Mouse (Mus musculus) limb, embryonic 13.5 days (tissue): ENCODE measurements around the gene Prpf40a. TPM values are rescaled to one million over a fixed set of nuclear protein-coding genes. Genes with fewer than 3 reads are reported as not detected.

ENCODE experiments used
- ATAC-seq: fragments of 200-750 bp; cut with Nextera tagmentation; 2 replicates; pipeline ENCODE4 v1.8.0; 2017; ENCODE audit warnings: low read depth, moderate number of reproducible peaks, moderate TSS enrichment; ENCODE audit not compliant: low FRiP score
- H3K27ac ChIP-seq: fragments of 300-500 bp; sonication (generic); 2 replicates; pipeline ENCODE4 v1.5.1; 2015; ENCODE audit warnings: inconsistent platforms, mild to moderate bottlenecking, moderate library complexity
- H3K27me3 ChIP-seq: fragments of 300-500 bp; sonication (generic); 2 replicates; pipeline ENCODE4 v1.6.1; 2015; ENCODE audit warnings: mild to moderate bottlenecking, inconsistent platforms
- H3K36me3 ChIP-seq: fragments of 300-500 bp; sonication (generic); 2 replicates; pipeline ENCODE4 v1.6.1; 2015; ENCODE audit warnings: inconsistent platforms, mild to moderate bottlenecking, moderate library complexity
- H3K4me1 ChIP-seq: fragments of 300-500 bp; sonication (generic); 2 replicates; pipeline ENCODE4 v1.6.1; 2015; ENCODE audit warnings: inconsistent platforms
- H3K4me2 ChIP-seq: fragments of 300-500 bp; sonication (generic); replicated peaks from 2 replicates; pipeline ENCODE4 v1.6.1; 2015; ENCODE audit warnings: inconsistent platforms, mild to moderate bottlenecking, moderate library complexity
- H3K4me3 ChIP-seq: fragments of 300-500 bp; sonication (generic); 2 replicates; pipeline ENCODE4 v1.5.1; 2015; ENCODE audit warnings: moderate library complexity, mild to moderate bottlenecking, inconsistent platforms
- H3K9ac ChIP-seq: fragments of 300-500 bp; sonication (generic); 2 replicates; pipeline ENCODE4 v1.6.1; 2015; ENCODE audit warnings: mild to moderate bottlenecking, inconsistent platforms
- H3K9me3 ChIP-seq: fragments of 300-500 bp; sonication (generic); 2 replicates; pipeline ENCODE4 v1.6.1; 2016; ENCODE audit warnings: inconsistent platforms
- WGBS: fragments of 180-500 bp; shearing (Covaris S2); methylation state at CpG from one replicate; pipeline ENCODE4 v1.1.7; 2015; 5-methylcytosine and 5-hydroxymethylcytosine counted together
- polyA plus RNA-seq: library from polyadenylated mRNA; unstranded; fragments of >200 nt; fragmentation: Nextera tagmentation; extraction: Ambion mirVana; gene quantifications from 2 replicates; pipeline ENCODE4 v1.2.1, GENCODE M21; 2015

The Prpf40a gene
- polyA plus RNA-seq, result 162 and 171 TPM in 2 replicates

- peaks cover 22% of the 10 kb centered on the region for H3K4me1 ChIP-seq
- peak within 1 kb of the TSS; percentile 94 for H3K27ac ChIP-seq
- peaks cover 17% of the 10 kb centered on the region for H3K36me3 ChIP-seq
- 0% methylated on average over 44 of the region's 53 CpGs for whole genome bisulfite sequencing
- peak; percentile 97 for ATAC-seq
- peak within 1 kb of the TSS; percentile 79 for H3K4me2 ChIP-seq
- H3K27me3 ChIP-seq, result no peaks in the 10 kb centered on the region
- H3K9ac ChIP-seq, result peak within 1 kb of the TSS; percentile 89
- H3K9me3 ChIP-seq, result no peaks in the 10 kb centered on the region
- H3K4me3 ChIP-seq, result peak within 1 kb of the TSS; percentile 91
These were observed at the start of gene Prpf40a for GRCm38 (mm10) chr2:53190684-53191511. Gene Prpf40a (minus strand): TSS chr2:53191284.

- Histone ChIP-seq H3K36me3 (peaks cover 29% of the 10 kb centered on the region), H3K9me3 (peaks cover 11% of the 10 kb centered on the region), H3K27me3 (no peaks in the 10 kb centered on the region), H3K4me3 (no peak overlapping the region), H3K4me2 (no peak overlapping the region), H3K4me1 (no peaks in the 10 kb centered on the region), H3K9ac (no peak overlapping the region), H3K27ac (no peak overlapping the region)
- WGBS, result 93% methylated on average over 5 of the region's 5 CpGs
- ATAC-seq, result no peak
These were observed 31.2 kb upstream of the Prpf40a start for GRCm38 (mm10) chr2:53222242-53222641.

DNA sequence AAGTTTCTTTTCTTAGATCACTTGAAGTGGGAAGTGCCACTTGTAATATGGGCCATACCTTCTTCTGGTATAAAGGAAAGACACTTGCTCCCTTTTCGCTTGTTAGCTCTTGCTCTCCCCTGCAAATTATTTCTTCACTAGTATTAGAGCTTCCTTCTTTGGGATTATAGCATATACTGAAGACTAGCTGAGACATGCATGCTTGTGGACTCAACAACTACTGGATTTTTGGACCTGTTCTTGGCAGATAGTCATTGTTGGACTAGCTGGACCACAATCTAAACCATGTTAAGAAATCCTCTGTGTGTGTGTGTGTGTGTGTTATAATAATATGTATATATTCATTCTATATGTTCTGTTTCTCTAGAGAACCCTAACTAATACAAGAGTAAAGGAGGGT, 22.4 kb upstream of the Prpf40a start:
- Histone ChIP-seq H3K4me1 (no peaks in the 10 kb centered on the region), H3K9me3 (no peaks in the 10 kb centered on the region), H3K36me3 (peaks cover 58% of the 10 kb centered on the region), H3K27me3 (no peaks in the 10 kb centered on the region), H3K4me3 (no peak overlapping the region), H3K4me2 (no peak overlapping the region), H3K27ac (no peak overlapping the region), H3K9ac (no peak overlapping the region)
- ATAC-seq, result no peak
- 94% methylated on average over 1 of the region's 1 CpGs for WGBS

DNA sequence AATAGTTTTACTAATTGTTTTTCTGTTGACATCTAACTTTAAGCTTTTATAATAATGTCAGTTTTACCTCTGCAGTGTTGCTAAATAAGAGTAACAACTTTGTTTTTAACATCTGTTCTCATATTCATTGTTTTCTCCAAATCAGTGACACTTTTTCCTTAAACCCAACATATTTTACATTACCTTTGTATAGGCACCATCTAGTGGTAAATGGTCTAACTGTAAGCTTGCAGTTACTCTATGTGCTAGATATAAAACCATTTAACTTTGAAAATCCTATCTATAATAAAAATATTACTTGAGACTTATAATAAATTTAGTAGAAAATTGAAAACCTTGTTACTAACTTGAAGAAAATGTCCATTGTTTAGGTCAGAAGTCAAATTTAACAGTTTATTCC, 15.7 kb upstream of the Prpf40a start:
- no peak overlapping the region for H3K4me3 ChIP-seq
- no peaks in the 10 kb centered on the region for H3K9me3 ChIP-seq
- no peak for ATAC-seq
- H3K27me3 ChIP-seq, result no peaks in the 10 kb centered on the region
- no peak overlapping the region for H3K4me2 ChIP-seq
- H3K36me3 ChIP-seq, result peaks cover 19% of the 10 kb centered on the region
- H3K4me1 ChIP-seq, result no peaks in the 10 kb centered on the region
- no peak overlapping the region for H3K27ac ChIP-seq
- no peak overlapping the region for H3K9ac ChIP-seq

GRCm38 (mm10) chr2:53204373-53205274, 13.5 kb upstream of the Prpf40a start:
- no peaks in the 10 kb centered on the region for H3K9me3 ChIP-seq
- H3K36me3 ChIP-seq, result peaks cover 15% of the 10 kb centered on the region
- ATAC-seq, result no peak; the same call in 1 of the 2 replicates
- H3K9ac ChIP-seq, result no peak overlapping the region
- H3K27ac ChIP-seq, result no peak overlapping the region
- 69% methylated on average over 5 of the region's 5 CpGs for WGBS
- no peak overlapping the region for H3K4me2 ChIP-seq
- H3K4me3 ChIP-seq, result no peak overlapping the region
- H3K4me1 ChIP-seq, result no peaks in the 10 kb centered on the region
- no peaks in the 10 kb centered on the region for H3K27me3 ChIP-seq

GRCm38 (mm10) chr2:53200164-53200885, 9.2 kb upstream of the Prpf40a start:
- Histone ChIP-seq H3K27me3 (no peaks in the 10 kb centered on the region), H3K9me3 (no peaks in the 10 kb centered on the region), H3K4me3 (no peak overlapping the region), H3K4me1 (no peaks in the 10 kb centered on the region), H3K36me3 (peaks cover 29% of the 10 kb centered on the region), H3K27ac (no peak overlapping the region), H3K9ac (no peak overlapping the region), H3K4me2 (no peak overlapping the region)
- WGBS, result 88% methylated on average over 4 of the region's 4 CpGs
- no peak for ATAC-seq

- ATAC-seq, result no peak
- Histone ChIP-seq H3K4me1 (no peaks in the 10 kb centered on the region), H3K36me3 (peaks cover 33% of the 10 kb centered on the region)
These were observed 8.1 kb upstream of the Prpf40a start for GRCm38 (mm10) chr2:53199203-53199602.

GRCm38 (mm10) chr2:53196431-53196830, 5.3 kb upstream of the Prpf40a start:
- peaks cover 33% of the 10 kb centered on the region for H3K36me3 ChIP-seq
- H3K27me3 ChIP-seq, result no peaks in the 10 kb centered on the region
- no peak for ATAC-seq
- H3K4me3 ChIP-seq, result no peak overlapping the region
- no peaks in the 10 kb centered on the region for H3K9me3 ChIP-seq
- 91% methylated on average over 10 of the region's 10 CpGs for WGBS
- no peak overlapping the region for H3K27ac ChIP-seq
- H3K4me2 ChIP-seq, result no peak overlapping the region
- peaks cover 12% of the 10 kb centered on the region for H3K4me1 ChIP-seq
- no peak overlapping the region for H3K9ac ChIP-seq

More at GRCm38 (mm10) chr2:53199203-53199602, 8.1 kb upstream of the Prpf40a start:
- Histone ChIP-seq H3K27ac (no peak overlapping the region), H3K27me3 (no peaks in the 10 kb centered on the region), H3K9ac (no peak overlapping the region), H3K4me2 (no peak overlapping the region), H3K4me3 (no peak overlapping the region), H3K9me3 (no peaks in the 10 kb centered on the region)
- 61% methylated on average over 1 of the region's 1 CpGs for WGBS

DNA sequence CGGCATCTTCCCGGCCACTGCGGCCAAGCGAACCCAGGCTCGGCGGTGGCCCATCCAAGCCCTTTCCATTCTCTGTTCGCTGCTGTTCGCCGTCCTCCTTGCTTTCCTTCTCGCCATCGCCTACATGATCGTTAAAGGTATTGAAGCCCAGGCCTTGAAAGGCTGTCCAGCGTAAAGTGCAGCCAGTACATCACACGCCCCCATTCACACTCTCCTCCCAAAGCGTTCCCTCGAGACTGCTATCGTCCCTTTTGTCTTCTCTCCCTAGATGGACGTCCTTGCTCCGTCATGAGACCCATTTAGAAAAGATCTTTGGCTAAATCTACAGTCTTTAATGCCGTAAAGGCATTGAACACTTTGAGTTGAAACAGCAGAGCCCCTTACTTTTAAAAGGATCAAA, 1.3 kb upstream of the Prpf40a start:
- WGBS, result under 1% methylated on average over 20 of the region's 20 CpGs
- no peak; the same call in 1 of the 2 replicates for ATAC-seq
- H3K36me3 ChIP-seq, result peaks cover 29% of the 10 kb centered on the region

GRCm38 (mm10) chr2:53191523-53192220, 588 bp upstream of the Prpf40a start, which contains the start of gene Arl6ip6:
Gene Arl6ip6 (plus strand): TSS chr2:53191726.
- Histone ChIP-seq H3K4me1 (peaks cover 22% of the 10 kb centered on the region), H3K4me2 (peak within 1 kb of the TSS; percentile 79), H3K27ac (peak within 1 kb of the TSS; percentile 94), H3K4me3 (peak within 1 kb of the TSS; percentile 91), H3K9ac (peak within 1 kb of the TSS; percentile 89), H3K9me3 (no peaks in the 10 kb centered on the region), H3K36me3 (peaks cover 23% of the 10 kb centered on the region), H3K27me3 (no peaks in the 10 kb centered on the region)
- under 1% methylated on average over 78 of the region's 82 CpGs for WGBS
- ATAC-seq, result peak; percentile 92

More for the DNA sequence above, 1.3 kb upstream of the Prpf40a start:
- no peaks in the 10 kb centered on the region for H3K27me3 ChIP-seq
- peak overlapping the region; percentile 89 for H3K9ac ChIP-seq
- no peaks in the 10 kb centered on the region for H3K9me3 ChIP-seq
- peak overlapping the region; percentile 91 for H3K4me3 ChIP-seq
- peaks cover 22% of the 10 kb centered on the region for H3K4me1 ChIP-seq
- peak overlapping the region; percentile 79 for H3K4me2 ChIP-seq
- peak overlapping the region; percentile 94 for H3K27ac ChIP-seq

DNA sequence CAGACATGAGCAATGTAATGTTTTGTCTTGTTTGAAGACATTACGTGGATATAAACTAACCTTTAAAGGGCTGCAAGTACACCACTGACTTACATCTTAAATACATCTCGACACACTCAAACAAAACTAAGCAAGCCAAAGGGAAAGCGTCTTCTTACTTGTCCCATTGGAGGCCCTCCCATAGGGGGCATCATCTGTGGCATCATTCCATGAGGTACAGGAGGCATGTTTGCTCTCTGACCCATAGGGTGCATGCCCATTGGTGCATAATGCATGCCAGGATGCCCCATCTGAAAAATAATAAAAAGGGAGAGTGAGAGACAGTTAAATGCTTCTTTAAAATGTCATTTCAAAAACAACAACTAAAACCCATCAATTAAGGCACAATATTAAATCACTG, 1.3 kb downstream of the Prpf40a start:
- WGBS, result 74% methylated on average over 3 of the region's 3 CpGs
- Histone ChIP-seq H3K9me3 (no peaks in the 10 kb centered on the region), H3K27ac (no peak overlapping the region), H3K4me3 (peak overlapping the region; percentile 91), H3K36me3 (peaks cover 10% of the 10 kb centered on the region), H3K27me3 (no peaks in the 10 kb centered on the region), H3K4me1 (peaks cover 22% of the 10 kb centered on the region), H3K4me2 (peak overlapping the region; percentile 60), H3K9ac (peak overlapping the region; percentile 48; the same call in 1 of the 2 replicates)
- ATAC-seq, result no peak
